Mouse (Mus musculus): ENCODE results near the gene Ppp2r5c. TPM values are rescaled to one million over a fixed set of nuclear protein-coding genes. Genes with fewer than 3 reads are reported as not detected.

The Ppp2r5c gene
- total and polyA plus RNA-seq, 3 experiments, result 72.0 to 100.0 (median 93.9) TPM

DNA sequence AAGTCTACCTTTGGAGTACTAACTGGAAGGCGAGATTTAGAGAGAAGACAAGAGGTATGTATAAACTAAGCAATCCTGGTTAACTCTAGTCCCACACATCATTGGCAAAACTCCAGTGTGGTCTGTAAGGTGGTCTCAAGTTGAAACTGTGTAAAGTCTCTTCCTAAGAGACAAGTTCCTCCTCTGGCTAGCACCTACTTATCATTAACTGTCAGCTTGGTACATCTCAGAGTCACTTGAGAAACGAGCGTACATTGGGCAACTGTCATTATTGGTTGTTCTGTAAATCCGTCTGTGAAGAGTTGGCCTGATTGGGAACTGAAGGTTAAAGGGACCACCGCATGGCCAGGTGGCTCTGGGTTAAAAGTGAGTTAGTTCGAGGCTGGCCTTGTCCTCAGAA lies 141.7 kb downstream of the Ppp2r5c start (continued):
- TF ChIP-seq BHLHE40 (IDR thresholded peaks at IDR 0.05; ENCODE audit: borderline replicate concordance, low read depth, low read length) (no peak), ELF1 (IDR thresholded peaks at IDR 0.05; ENCODE audit: low read depth, low read length) (no peak), GATA1 (IDR thresholded peaks at IDR 0.05; ENCODE audit: low read depth, low read length) (peak; percentile 48), HCFC1 (IDR thresholded peaks at IDR 0.05; ENCODE audit: low read depth, low read length) (no peak), EP300 (IDR thresholded peaks at IDR 0.05; ENCODE audit: low read depth in 1 of 2, low read length in 2 of 2) (peak; percentile 77 to 79), ETS1 (IDR thresholded peaks at IDR 0.05; ENCODE audit: low read depth, low read length) (peak; percentile 35; the same call in 1 of the 2 replicates), ZMIZ1 (IDR thresholded peaks at IDR 0.05; ENCODE audit: low read depth, low read length) (no peak), RCOR1 (IDR thresholded peaks at IDR 0.05; ENCODE audit: low read depth, low read length) (peak; percentile 73), TAL1 (IDR thresholded peaks at IDR 0.05; ENCODE audit: low read length) (peak; percentile 82)

DNA sequence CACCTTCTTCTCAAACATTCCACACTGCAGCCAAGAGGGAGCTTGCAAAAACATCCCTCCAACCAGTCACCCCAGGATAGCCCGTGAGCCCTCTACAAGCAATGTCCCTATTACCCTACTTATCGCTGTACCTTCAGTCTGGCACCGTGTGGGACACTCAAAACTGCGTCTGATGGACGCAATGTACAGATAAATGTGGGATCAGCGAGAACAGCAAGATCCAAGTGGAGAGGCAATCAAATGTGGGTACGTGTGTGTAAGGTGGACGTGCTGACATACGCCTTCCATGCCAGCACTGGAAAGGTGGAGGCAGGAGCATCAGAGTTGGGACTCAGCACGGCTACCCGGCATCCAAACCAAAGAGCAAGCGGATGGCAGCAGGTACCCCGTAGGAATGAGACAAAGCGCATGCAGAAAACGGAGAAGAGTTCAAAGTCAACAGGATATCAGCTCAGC lies 143.9 kb downstream of the Ppp2r5c start:
- peak overlapping the region; percentile 85 for H3K9ac ChIP-seq (ENCODE audit: control insufficient read depth, low read depth, low read length, poor library complexity, severe bottlenecking)
- H3K36me3 ChIP-seq (ENCODE audit: control insufficient read depth in 1 of 2, insufficient read depth in 2 of 2, low read length in 2 of 2), result peaks cover 0 to 19% of the 10 kb centered on the region in 2 experiments; a peak in 2 of 4 replicates
- H3K27ac ChIP-seq (ENCODE audit: control insufficient read depth, low read depth, low read length), result peak overlapping the region; percentile 85
- peaks cover 19% of the 10 kb centered on the region for H3K79me2 ChIP-seq (ENCODE audit: control insufficient read depth, insufficient read depth, low read length, poor library complexity)
- peaks cover 0 to 28% of the 10 kb centered on the region in 2 experiments; a peak in 3 of 4 replicates for H3K4me1 ChIP-seq (ENCODE audit: control insufficient read depth in 1 of 2, insufficient read depth in 2 of 2, low read length in 2 of 2)
- no peaks in the 10 kb centered on the region for H3K9me3 ChIP-seq (replicated peaks; ENCODE audit: insufficient read depth, low read length)
- no peak for TF ChIP-seq MAZ (IDR thresholded peaks at IDR 0.05; ENCODE audit: low read depth, low read length)
- no peak for TF ChIP-seq POLR2AphosphoS5 (IDR thresholded peaks at IDR 0.05; ENCODE audit: borderline replicate concordance, low read depth, low read length)
- TF ChIP-seq POLR2A (IDR thresholded peaks at IDR 0.05; ENCODE audit: control insufficient read depth in 1 of 2, insufficient read depth in 1 of 2, low read depth in 1 of 2, low read length in 2 of 2, poor library complexity in 1 of 2), result 0 out of 4 replicates have a peak, but pooled peaks of 1 of the 2 experiments have one; percentile 91
- TF ChIP-seq RCOR1 (IDR thresholded peaks at IDR 0.05; ENCODE audit: low read depth, low read length), result no peak
- TF ChIP-seq GATA1 (IDR thresholded peaks at IDR 0.05; ENCODE audit: low read depth, low read length), result no peak
- no peak for TF ChIP-seq GABPA (IDR thresholded peaks at IDR 0.05; ENCODE audit: low read depth, low read length)
- peak; percentile 3; the same call in 1 of the 2 replicates for TF ChIP-seq SMC3 (IDR thresholded peaks at IDR 0.05; ENCODE audit: low read depth, low read length)
- no peaks in the 10 kb centered on the region for H3K27me3 ChIP-seq (ENCODE audit: control insufficient read depth in 1 of 2, insufficient read depth in 2 of 2, low read length in 2 of 2)
- DNase-seq (ENCODE audit: low read depth, low spot score), result no peak
- H3K4me3 ChIP-seq (ENCODE audit: control insufficient read depth in 1 of 2, insufficient read depth in 1 of 2, low read depth in 2 of 2, low read length in 2 of 2), result peak overlapping the region; percentile 63 to 85

DNA sequence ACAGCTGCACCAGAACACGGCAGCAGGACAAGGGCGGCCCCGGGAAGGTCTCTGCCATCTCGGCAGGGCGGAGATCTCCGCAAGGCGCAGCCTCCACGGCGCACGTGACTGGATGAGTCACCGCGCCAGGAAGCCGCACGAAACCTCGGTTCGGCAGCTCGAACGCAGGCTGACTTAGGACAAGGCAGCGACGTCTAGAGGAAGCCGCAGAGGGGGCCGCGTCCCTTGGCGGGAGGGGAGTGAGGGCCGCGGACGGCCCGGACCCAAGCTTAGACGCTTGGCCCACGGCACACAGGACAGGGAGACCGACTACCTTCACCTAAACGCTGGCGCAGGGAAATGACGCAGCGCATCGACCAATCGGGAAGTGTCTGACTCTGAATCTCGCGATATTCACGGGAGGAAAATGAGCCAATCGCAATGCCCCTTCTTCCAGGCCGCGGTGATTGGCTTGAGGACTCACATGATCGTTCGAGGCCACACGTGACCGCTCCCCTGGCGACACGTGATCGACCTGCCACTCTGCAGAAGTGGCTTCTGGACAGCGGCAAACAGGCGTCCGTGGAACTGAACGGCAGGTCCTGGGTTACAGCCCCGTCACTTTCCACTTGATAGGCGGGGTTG lies 144.5 kb downstream of the Ppp2r5c start:
- H3K36me3 ChIP-seq (ENCODE audit: control insufficient read depth in 1 of 2, insufficient read depth in 2 of 2, low read length in 2 of 2), result peaks cover 0 to 19% of the 10 kb centered on the region in 2 experiments; a peak in 2 of 4 replicates
- H3K4me1 ChIP-seq (ENCODE audit: control insufficient read depth in 1 of 2, insufficient read depth in 2 of 2, low read length in 2 of 2), result peaks cover 0 to 28% of the 10 kb centered on the region in 2 experiments; a peak in 3 of 4 replicates
- H3K9ac ChIP-seq (ENCODE audit: control insufficient read depth, low read depth, low read length, poor library complexity, severe bottlenecking), result peak overlapping the region; percentile 85
- peak overlapping the region; percentile 85 for H3K27ac ChIP-seq (ENCODE audit: control insufficient read depth, low read depth, low read length)
- H3K79me2 ChIP-seq (ENCODE audit: control insufficient read depth, insufficient read depth, low read length, poor library complexity), result peaks cover 19% of the 10 kb centered on the region
- H3K9me3 ChIP-seq (replicated peaks; ENCODE audit: insufficient read depth, low read length), result no peaks in the 10 kb centered on the region
- H3K27me3 ChIP-seq (ENCODE audit: control insufficient read depth in 1 of 2, insufficient read depth in 2 of 2, low read length in 2 of 2), result no peaks in the 10 kb centered on the region
- DNase-seq (ENCODE audit: low read depth, low spot score), result peak; percentile 100
- H3K4me3 ChIP-seq (ENCODE audit: control insufficient read depth in 1 of 2, insufficient read depth in 1 of 2, low read depth in 2 of 2, low read length in 2 of 2), result peak overlapping the region; percentile 63 to 85
- TF ChIP-seq CTCF (IDR thresholded peaks at IDR 0.05 in 2 of 3, conservative IDR thresholded peaks at IDR 0.05 in 1 of 3; ENCODE audit: control insufficient read depth in 1 of 3, insufficient read depth in 1 of 3, low read depth in 2 of 3, low read length in 3 of 3, poor library complexity in 1 of 3, severe bottlenecking in 1 of 3), result no peak
- peak; percentile 51; the same call in 1 of the 2 replicates for TF ChIP-seq ZMIZ1 (IDR thresholded peaks at IDR 0.05; ENCODE audit: low read depth, low read length)
- no peak for TF ChIP-seq MAFK (IDR thresholded peaks at IDR 0.05; ENCODE audit: borderline replicate concordance, low read depth, low read length)
- TF ChIP-seq ZC3H11A (IDR thresholded peaks at IDR 0.05; ENCODE audit: low read depth, low read length), result no peak
- TF ChIP-seq CHD2 (IDR thresholded peaks at IDR 0.05; ENCODE audit: low read length), result peak; percentile 100
- peak; percentile 91 for TF ChIP-seq JUND (IDR thresholded peaks at IDR 0.05; ENCODE audit: low read depth, low read length)
- no peak for TF ChIP-seq ZKSCAN1 (IDR thresholded peaks at IDR 0.05; ENCODE audit: low read depth, low read length)
- peak; percentile 94 for TF ChIP-seq USF1 (IDR thresholded peaks at IDR 0.05; ENCODE audit: low read depth, low read length)
- peak; percentile 53 for TF ChIP-seq ETS1 (IDR thresholded peaks at IDR 0.05; ENCODE audit: low read depth, low read length)
- TF ChIP-seq TCF12 (IDR thresholded peaks at IDR 0.05; ENCODE audit: low read depth, low read length), result peak; percentile 0; the same call in 1 of the 2 replicates
- TF ChIP-seq NRF1 (IDR thresholded peaks at IDR 0.05; ENCODE audit: insufficient read depth, low read depth, low read length, poor library complexity, severe bottlenecking), result peak; percentile 67
- peak; percentile 96 for TF ChIP-seq MYC (IDR thresholded peaks at IDR 0.05; ENCODE audit: low read depth, low read length)
- no peak for TF ChIP-seq RCOR1 (IDR thresholded peaks at IDR 0.05; ENCODE audit: low read depth, low read length)
- TF ChIP-seq SIN3A (IDR thresholded peaks at IDR 0.05; ENCODE audit: low read length), result peak; percentile 99
- TF ChIP-seq NELFE (IDR thresholded peaks at IDR 0.05; ENCODE audit: low read depth, low read length), result peak; percentile 93
- peak; percentile 96 for TF ChIP-seq HCFC1 (IDR thresholded peaks at IDR 0.05; ENCODE audit: low read depth, low read length)
- TF ChIP-seq TBP (IDR thresholded peaks at IDR 0.05; ENCODE audit: low read depth, low read length), result peak; percentile 92
- peak; percentile 34 for TF ChIP-seq TAL1 (IDR thresholded peaks at IDR 0.05; ENCODE audit: low read length)

All from MEL (cell line).